Mouse (Mus musculus): ENCODE data around the gene Nkain2. TPM values are rescaled to one million over a fixed set of nuclear protein-coding genes. Genes with fewer than 3 reads are reported as not detected.

The Nkain2 gene
- not detected in 2 replicates for polyA plus RNA-seq (2012)

GRCm38 (mm10) chr10:32889652-32890506 is at the start of gene Nkain2:
Gene Nkain2 (minus strand): TSS chr10:32890462.
- no peak for TF ChIP-seq GATA1 (IDR thresholded peaks at IDR 0.05; ENCODE audit: low read length)

GRCm38 (mm10) chr10:32939853-32940252 is 49.6 kb upstream of the Nkain2 start:
- no peak for TF ChIP-seq GATA1 (IDR thresholded peaks at IDR 0.05; ENCODE audit: low read length)

- no peak for TF ChIP-seq GATA1 (IDR thresholded peaks at IDR 0.05; ENCODE audit: low read length)
These were observed 4.8 kb upstream of the Nkain2 start for GRCm38 (mm10) chr10:32895093-32895492.

- no peak for TF ChIP-seq GATA1 (IDR thresholded peaks at IDR 0.05; ENCODE audit: low read length)
These were observed 357 bp upstream of the Nkain2 start for GRCm38 (mm10) chr10:32890507-32891131.

- TF ChIP-seq GATA1 (IDR thresholded peaks at IDR 0.05; ENCODE audit: low read length) = no peak
These were observed 8.3 kb downstream of the Nkain2 start for GRCm38 (mm10) chr10:32881977-32882376.

- no peak for TF ChIP-seq GATA1 (IDR thresholded peaks at IDR 0.05; ENCODE audit: low read length)
These were observed 19.4 kb downstream of the Nkain2 start for GRCm38 (mm10) chr10:32870691-32871406.

GRCm38 (mm10) chr10:32869541-32869940 is 20.7 kb downstream of the Nkain2 start:
- no peak for TF ChIP-seq GATA1 (IDR thresholded peaks at IDR 0.05; ENCODE audit: low read length)

GRCm38 (mm10) chr10:32815210-32815883 is 74.9 kb downstream of the Nkain2 start:
- no peak for TF ChIP-seq GATA1 (IDR thresholded peaks at IDR 0.05; ENCODE audit: low read length)

GRCm38 (mm10) chr10:32796215-32796614 is 94.0 kb downstream of the Nkain2 start:
- TF ChIP-seq GATA1 (IDR thresholded peaks at IDR 0.05; ENCODE audit: low read length) = no peak

GRCm38 (mm10) chr10:32790541-32790940 is 99.7 kb downstream of the Nkain2 start:
- no peak for TF ChIP-seq GATA1 (IDR thresholded peaks at IDR 0.05; ENCODE audit: low read length)

GRCm38 (mm10) chr10:32782732-32783359 is 107.4 kb downstream of the Nkain2 start:
- no peak for TF ChIP-seq GATA1 (IDR thresholded peaks at IDR 0.05; ENCODE audit: low read length)

- TF ChIP-seq GATA1 (IDR thresholded peaks at IDR 0.05; ENCODE audit: low read length) = no peak
These were observed 151.3 kb downstream of the Nkain2 start for GRCm38 (mm10) chr10:32738989-32739388.

GRCm38 (mm10) chr10:32696661-32697060 is 193.6 kb downstream of the Nkain2 start:
- TF ChIP-seq GATA1 (IDR thresholded peaks at IDR 0.05; ENCODE audit: low read length) = no peak

- TF ChIP-seq GATA1 (IDR thresholded peaks at IDR 0.05; ENCODE audit: low read length) = no peak
These were observed 205.7 kb downstream of the Nkain2 start for GRCm38 (mm10) chr10:32684548-32684947.

- TF ChIP-seq GATA1 (IDR thresholded peaks at IDR 0.05; ENCODE audit: low read length) = no peak
These were observed 250.0 kb downstream of the Nkain2 start for GRCm38 (mm10) chr10:32640256-32640655.

All from G1E-ER4 (cell line).